Mouse (Mus musculus) cerebellum, adult 2 months (tissue): Measurements from ENCODE around the gene Flt1.

Source experiments
- CTCF ChIP-seq: fragments of 200-500 bp; IDR thresholded peaks from 2 replicates; pipeline ENCODE4 v1.5.1; 2011; ENCODE audit warnings: low read depth, mild to moderate bottlenecking, control low read depth, low read length, moderate library complexity, borderline replicate concordance; ENCODE audit not compliant: insufficient read depth
- POLR2A ChIP-seq: fragments of 200-500 bp; IDR thresholded peaks from 2 replicates; pipeline ENCODE4 v1.6.1; 2011; ENCODE audit warnings: low read length, control low read depth, borderline replicate concordance; ENCODE audit not compliant: insufficient read depth

DNA sequence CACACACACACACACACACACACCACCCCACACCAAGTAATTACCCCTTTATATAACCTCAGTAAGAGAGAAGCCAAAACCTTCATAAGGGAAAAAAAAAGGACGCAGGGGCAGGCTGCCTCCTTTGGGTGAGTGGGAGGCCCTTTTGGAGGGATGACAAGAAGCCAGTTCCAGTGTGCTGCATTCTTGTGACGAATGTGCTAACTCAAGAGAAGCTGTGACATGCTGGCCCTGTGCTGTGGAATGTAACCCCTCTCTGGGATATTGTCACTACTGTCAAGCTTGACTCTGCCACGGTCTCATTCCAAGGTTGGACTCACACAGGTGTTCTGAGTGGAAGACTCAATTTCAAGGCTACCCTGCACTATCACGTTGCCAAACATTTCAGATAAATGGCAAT, 93.1 kb downstream of the Flt1 start:
- TF ChIP-seq CTCF, result no peak
- TF ChIP-seq POLR2A, result no peak
